Mouse (Mus musculus) neural tube, embryonic 11.5 days (tissue): ENCODE data around the gene Gm5483. TPM values are rescaled to one million over a fixed set of nuclear protein-coding genes. Genes with fewer than 3 reads are reported as not detected.
"Not testable (repeated sequence)": the region's sequence is repeated elsewhere in the genome, so short reads cannot be mapped to it uniquely, and the experiment has no call there.

ENCODE experiments used
- ATAC-seq: fragments of 200-750 bp; cut with Nextera tagmentation; 2 replicates; pipeline ENCODE4 v1.8.0; 2017; ENCODE audit warnings: moderate number of reproducible peaks, mild to moderate bottlenecking, moderate TSS enrichment, moderate library complexity; ENCODE audit not compliant: insufficient read depth, low FRiP score, low TSS enrichment
- DNase-seq: peaks from one replicate; pipeline ENCODE4 v3.0.0-alpha.2; 2015; ENCODE audit warnings: low spot score
- H3K27ac ChIP-seq: fragments of 300-500 bp; sonication (generic); 2 replicates; pipeline ENCODE4 v1.5.1; 2014; ENCODE audit warnings: low read depth, mild to moderate bottlenecking, low read length
- H3K27me3 ChIP-seq: fragments of 300-500 bp; sonication (generic); 2 replicates; pipeline ENCODE4 v1.6.1; 2014; ENCODE audit warnings: mild to moderate bottlenecking, low read length, mixed read lengths; ENCODE audit not compliant: control insufficient read depth, insufficient read depth
- H3K36me3 ChIP-seq: fragments of 300-500 bp; sonication (generic); 2 replicates; pipeline ENCODE4 v1.6.1; 2014; ENCODE audit warnings: mild to moderate bottlenecking, low read length, moderate library complexity, mixed read lengths; ENCODE audit not compliant: control insufficient read depth, insufficient read depth
- H3K4me1 ChIP-seq: fragments of 300-500 bp; sonication (generic); 2 replicates; pipeline ENCODE4 v1.6.1; 2014; ENCODE audit warnings: low read length, mixed read lengths; ENCODE audit not compliant: control insufficient read depth, insufficient read depth
- H3K4me2 ChIP-seq: fragments of 300-500 bp; sonication (generic); 2 replicates; pipeline ENCODE4 v1.6.1; 2014; ENCODE audit warnings: low read depth, mild to moderate bottlenecking, moderate library complexity
- H3K4me3 ChIP-seq: fragments of 300-500 bp; sonication (generic); 2 replicates; pipeline ENCODE4 v1.5.1; 2014; ENCODE audit warnings: low read depth, low read length
- H3K9ac ChIP-seq: fragments of 300-500 bp; sonication (generic); 2 replicates; pipeline ENCODE4 v1.6.1; 2014; ENCODE audit warnings: mild to moderate bottlenecking, low read length
- H3K9me3 ChIP-seq: fragments of 300-500 bp; sonication (generic); 2 replicates; pipeline ENCODE4 v1.6.1; 2016; ENCODE audit warnings: low read length; ENCODE audit not compliant: control insufficient read depth
- WGBS: fragments of 180-500 bp; shearing (Covaris S2); extraction: QIAGEN DNeasy Blood & Tissue Kit; methylation state at CpG from one replicate; pipeline ENCODE4 v1.1.7; 2014; 5-methylcytosine and 5-hydroxymethylcytosine counted together
- polyA plus RNA-seq: library from polyadenylated mRNA; unstranded; fragments of >200 nt; fragmentation: Nextera tagmentation; extraction: Ambion mirVana; gene quantifications from 2 replicates; pipeline ENCODE4 v1.2.1, GENCODE M21; 2014

The Gm5483 gene
- 2.1 TPM in 1 of 2 replicates, not detected in the other for polyA plus RNA-seq

- H3K36me3 ChIP-seq, DNase-seq, H3K4me1 ChIP-seq, H3K9ac ChIP-seq, H3K27ac ChIP-seq, H3K27me3 ChIP-seq, H3K4me3 ChIP-seq, H3K9me3 ChIP-seq, H3K4me2 ChIP-seq, ATAC-seq: not testable (repeated sequence)
- 83% methylated on average over 4 of the region's 4 CpGs for WGBS
These were observed at the start of gene Gm5483 for GRCm38 (mm10) chr16:36183912-36184311. Gene Gm5483 (plus strand): TSS chr16:36184212.

- Histone ChIP-seq H3K27me3 (no peaks in the 10 kb centered on the region), H3K27ac (no peak overlapping the region), H3K4me1 (no peaks in the 10 kb centered on the region), H3K9me3 (no peaks in the 10 kb centered on the region), H3K36me3 (no peaks in the 10 kb centered on the region), H3K9ac (no peak overlapping the region), H3K4me3 (no peak overlapping the region), H3K4me2 (no peak overlapping the region)
- ATAC-seq: no peak
- 73% methylated on average over 2 of the region's 2 CpGs for WGBS
- DNase-seq: no peak
These were observed 45.8 kb upstream of the Gm5483 start for GRCm38 (mm10) chr16:36138201-36138600.

GRCm38 (mm10) chr16:36156402-36156975, 27.5 kb upstream of the Gm5483 start, which contains the start of gene Stfa2l1:
Gene Stfa2l1 (plus strand): TSS chr16:36156811.
- no peak within 1 kb of the TSS for H3K4me3 ChIP-seq
- H3K27ac ChIP-seq: no peak within 1 kb of the TSS
- no peaks in the 10 kb centered on the region for H3K4me1 ChIP-seq
- ATAC-seq (no peak), DNase-seq (no peak)
- no peaks in the 10 kb centered on the region for H3K9me3 ChIP-seq
- no peak within 1 kb of the TSS for H3K9ac ChIP-seq
- H3K36me3 ChIP-seq: no peaks in the 10 kb centered on the region
- no peaks in the 10 kb centered on the region for H3K27me3 ChIP-seq
- no peak within 1 kb of the TSS for H3K4me2 ChIP-seq

- WGBS: 82% methylated on average over 10 of the region's 10 CpGs
- not testable (repeated sequence) for H3K36me3 ChIP-seq, H3K27ac ChIP-seq, ATAC-seq, H3K4me1 ChIP-seq, H3K27me3 ChIP-seq, H3K4me3 ChIP-seq, H3K4me2 ChIP-seq, H3K9me3 ChIP-seq, H3K9ac ChIP-seq, DNase-seq
These were observed 16.2 kb upstream of the Gm5483 start for GRCm38 (mm10) chr16:36167841-36168240.

GRCm38 (mm10) chr16:36176108-36176507, 7.9 kb upstream of the Gm5483 start:
- H3K4me1 ChIP-seq: no peaks in the 10 kb centered on the region
- H3K9me3 ChIP-seq: no peaks in the 10 kb centered on the region
- ATAC-seq (no peak), DNase-seq (no peak)
- no peak overlapping the region for H3K4me3 ChIP-seq
- H3K4me2 ChIP-seq: no peak overlapping the region
- H3K27ac ChIP-seq: no peak overlapping the region
- no peak overlapping the region for H3K9ac ChIP-seq
- no peaks in the 10 kb centered on the region for H3K36me3 ChIP-seq
- H3K27me3 ChIP-seq: no peaks in the 10 kb centered on the region

GRCm38 (mm10) chr16:36179910-36180309, 4.1 kb upstream of the Gm5483 start:
- 89% methylated on average over 2 of the region's 2 CpGs for WGBS

GRCm38 (mm10) chr16:36199226-36199625, 15.2 kb downstream of the Gm5483 start:
- Histone ChIP-seq H3K36me3 (no peaks in the 10 kb centered on the region), H3K9me3 (no peaks in the 10 kb centered on the region), H3K4me1 (no peaks in the 10 kb centered on the region), H3K4me3 (no peak overlapping the region), H3K27me3 (no peaks in the 10 kb centered on the region), H3K27ac (no peak overlapping the region), H3K4me2 (peak overlapping the region; percentile 20; the same call in 1 of the 2 replicates), H3K9ac (no peak overlapping the region)
- peak; percentile 17 for DNase-seq
- peak; percentile 60; the same call in 1 of the 2 replicates for ATAC-seq
- 54% methylated on average over 19 of the region's 19 CpGs for WGBS

More at GRCm38 (mm10) chr16:36179910-36180309, 4.1 kb upstream of the Gm5483 start:
- H3K27ac ChIP-seq: no peak overlapping the region
- no peak for DNase-seq
- no peak overlapping the region for H3K4me3 ChIP-seq
- no peaks in the 10 kb centered on the region for H3K4me1 ChIP-seq
- no peak overlapping the region for H3K9ac ChIP-seq
- no peaks in the 10 kb centered on the region for H3K9me3 ChIP-seq
- H3K27me3 ChIP-seq: no peaks in the 10 kb centered on the region
- H3K4me2 ChIP-seq: no peak overlapping the region
- H3K36me3 ChIP-seq: no peaks in the 10 kb centered on the region
- ATAC-seq: no peak

GRCm38 (mm10) chr16:36203846-36204245, 19.8 kb downstream of the Gm5483 start:
- Histone ChIP-seq H3K9me3 (no peaks in the 10 kb centered on the region), H3K36me3 (no peaks in the 10 kb centered on the region), H3K27me3 (no peaks in the 10 kb centered on the region), H3K27ac (no peak overlapping the region), H3K4me3 (no peak overlapping the region), H3K4me1 (no peaks in the 10 kb centered on the region), H3K4me2 (no peak overlapping the region), H3K9ac (no peak overlapping the region)
- 84% methylated on average over 5 of the region's 5 CpGs for WGBS
- no peak for DNase-seq
- ATAC-seq: no peak

GRCm38 (mm10) chr16:36205684-36206083, 21.7 kb downstream of the Gm5483 start:
- not testable (repeated sequence) for H3K9ac ChIP-seq, DNase-seq
- WGBS: 38% methylated on average over 2 of the region's 2 CpGs

More at GRCm38 (mm10) chr16:36205684-36206083, 21.7 kb downstream of the Gm5483 start:
- not testable (repeated sequence) for ATAC-seq, H3K27ac ChIP-seq, H3K4me1 ChIP-seq, H3K36me3 ChIP-seq, H3K9me3 ChIP-seq, H3K4me3 ChIP-seq, H3K4me2 ChIP-seq, H3K27me3 ChIP-seq
